Comparison of ENCODE assay signal across 16 mouse cellular contexts in the genomic region with DNA sequence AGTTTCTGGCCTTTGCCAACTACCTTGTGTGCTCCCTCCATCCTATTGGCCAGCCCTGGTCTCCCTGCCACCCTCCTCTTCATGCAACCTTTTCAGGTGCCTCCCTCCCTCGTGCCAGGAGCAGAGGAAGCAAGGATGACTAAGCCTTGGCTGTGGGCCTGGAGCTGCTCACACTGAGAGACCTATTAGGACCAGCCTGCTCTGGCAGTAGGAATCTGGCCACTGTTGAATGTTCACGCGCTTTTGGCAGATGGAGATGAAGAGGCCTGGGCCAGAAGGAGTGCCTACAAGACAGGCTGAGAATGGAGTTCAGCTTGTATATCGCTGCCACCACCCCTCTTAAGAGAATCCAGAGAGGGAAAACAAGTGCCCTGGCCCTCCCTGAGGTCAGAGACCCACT. TPM values are rescaled to one million over a fixed set of nuclear protein-coding genes. Genes with fewer than 3 reads are reported as not detected.
A peak's percentile ranks its signal among the peaks of the same experiment; 100 is the strongest.
DNase-seq lines count a peak whose midpoint lies in the region; ATAC-seq lines count a peak whose summit lies in the region.
"Had no signal": no experiment of that assay in that cellular context is flagged by ENCODE, and none has a peak within 500 bp of the region (broad histone marks: within the 10 kb centered on the region; RNA-seq: fewer than 3 reads in every experiment).

No protein-coding gene starts in this region.

- H3K27me3 ChIP-seq in liver, embryonic 11.5 days (replicated peaks; ENCODE audit: control insufficient read depth, insufficient read depth, low read length) = no peaks in the 10 kb centered on the region
- H3K27me3 ChIP-seq: embryonic facial prominence, embryonic 12.5 days; limb, embryonic 12.5 days; neural tube, embryonic 15.5 days had no signal

- intact Hi-C loops in heart, postnatal 14 days (cut with DNase I) = no loop called here

- H3K36me3 ChIP-seq in liver, embryonic 11.5 days (ENCODE audit: control insufficient read depth, insufficient read depth, low read length) = no peaks in the 10 kb centered on the region
- H3K36me3 ChIP-seq: embryonic facial prominence, embryonic 12.5 days; limb, embryonic 12.5 days; neural tube, embryonic 15.5 days had no signal

- H3K27ac ChIP-seq in liver, embryonic 11.5 days (ENCODE audit: low read depth, low read length) = no peak overlapping the region
- H3K27ac ChIP-seq: embryonic facial prominence, embryonic 12.5 days; kidney, postnatal 0 days; limb, embryonic 12.5 days; neural tube, embryonic 15.5 days had no signal

- no peak overlapping the region for H3K9ac ChIP-seq in liver, embryonic 11.5 days (ENCODE audit: low read depth, low read length)
- H3K9ac ChIP-seq: embryonic facial prominence, embryonic 12.5 days; limb, embryonic 12.5 days; neural tube, embryonic 15.5 days had no signal

- peak; percentile 62 for DNase-seq in gastrocnemius, adult 18-20 months (ENCODE audit: low spot score)
- DNase-seq in gastrocnemius, postnatal 10 days = no peak
- peak; percentile 3 for DNase-seq in urinary bladder, postnatal 25 days (ENCODE audit: low spot score)
- no peak for DNase-seq in urinary bladder, postnatal 10 days (ENCODE audit: low spot score)
- peak; percentile 41 to 65 for DNase-seq in heart, postnatal 14 days
- DNase-seq in urinary bladder, postnatal 36 days (ENCODE audit: low spot score in 2 of 2) = peak; percentile 3 to 10
- no peak for DNase-seq in thymus, postnatal 4 days
- DNase-seq in liver, embryonic 11.5 days (ENCODE audit: low spot score) = no peak
- DNase-seq: gastrocnemius, postnatal 25 days had no signal

- H3K4me2 ChIP-seq in liver, embryonic 11.5 days = no peak overlapping the region
- H3K4me2 ChIP-seq: embryonic facial prominence, embryonic 12.5 days; limb, embryonic 12.5 days; neural tube, embryonic 15.5 days had no signal

- no peaks in the 10 kb centered on the region for H3K4me1 ChIP-seq in liver, embryonic 11.5 days (replicated peaks; ENCODE audit: control insufficient read depth, insufficient read depth, low read length)
- H3K4me1 ChIP-seq: embryonic facial prominence, embryonic 12.5 days; limb, embryonic 12.5 days; megakaryocyte, embryonic 14.5 days; neural tube, embryonic 15.5 days had no signal

- no peak for ATAC-seq in liver, embryonic 11.5 days (replicated peaks; ENCODE audit: low FRiP score)

- no peak overlapping the region for H3K4me3 ChIP-seq in liver, embryonic 11.5 days (ENCODE audit: low read depth, low read length)
- H3K4me3 ChIP-seq: embryonic facial prominence, embryonic 12.5 days; limb, embryonic 12.5 days; megakaryocyte, embryonic 14.5 days; neural tube, embryonic 15.5 days had no signal

- H3K9me3 ChIP-seq in liver, embryonic 11.5 days (ENCODE audit: control insufficient read depth, low read length) = no peaks in the 10 kb centered on the region
- H3K9me3 ChIP-seq: embryonic facial prominence, embryonic 12.5 days; limb, embryonic 12.5 days; megakaryocyte, embryonic 14.5 days; neural tube, embryonic 15.5 days had no signal

- 61% methylated on average over 4 of the region's 4 CpGs for WGBS in liver, embryonic 11.5 days

RNA-seq across cellular contexts. Expression of a gene that starts 7.4 kb away (rescaled TPM):
- not detected for total RNA-seq in gastrocnemius, adult 18-20 months (2021)
- under 1 TPM in 1 of 2 experiments, not detected in 1; 0.19 TPM for total RNA-seq in gastrocnemius, postnatal 10 days (2021)
- total RNA-seq in heart, postnatal 14 days (2021) = not detected
- polyA plus RNA-seq in liver, embryonic 11.5 days (2014; fragmentation: Nextera tagmentation; extraction: Ambion mirVana) = not detected in 2 replicates
- total RNA-seq: CH12.LX had no signal
- polyA plus RNA-seq: embryonic facial prominence, embryonic 12.5 days; kidney, postnatal 0 days; limb, embryonic 12.5 days; neural tube, embryonic 15.5 days had no signal

RNA-seq across cellular contexts. Expression of a gene that starts 46.0 kb away (rescaled TPM):
- not detected for total RNA-seq in gastrocnemius, adult 18-20 months (2021)
- total RNA-seq in gastrocnemius, postnatal 10 days (2021) = under 1 TPM in 1 of 2 experiments, not detected in 1; 0.20 TPM
- not detected for total RNA-seq in heart, postnatal 14 days (2021)
- 0.14 and 0.27 TPM in 2 replicates for polyA plus RNA-seq in liver, embryonic 11.5 days (2014; fragmentation: Nextera tagmentation; extraction: Ambion mirVana)
- total RNA-seq: CH12.LX; gastrocnemius, postnatal 25 days had no signal
- polyA plus RNA-seq: limb, embryonic 12.5 days; testis, adult 2 months had no signal

RNA-seq across cellular contexts. Expression of a gene that starts 54.9 kb away (rescaled TPM):
- total RNA-seq in gastrocnemius, adult 18-20 months (2021) = not detected
- total RNA-seq in gastrocnemius, postnatal 10 days (2021) = not detected
- total RNA-seq in heart, postnatal 14 days (2021) = not detected
- polyA plus RNA-seq in liver, embryonic 11.5 days (2014; fragmentation: Nextera tagmentation; extraction: Ambion mirVana) = not detected in 2 replicates
- total RNA-seq: CH12.LX; gastrocnemius, postnatal 25 days had no signal
- polyA plus RNA-seq: embryonic facial prominence, embryonic 12.5 days; kidney, postnatal 0 days; limb, embryonic 12.5 days; neural tube, embryonic 15.5 days; testis, adult 2 months had no signal

Comparison
In these comparisons a context has a peak if more than half of its experiments do, and no peak if none do; other contexts are left out.
1. DNase-seq: peak in gastrocnemius, adult 18-20 months (single experiment), urinary bladder, postnatal 25 days (single experiment), heart, postnatal 14 days (2 of 2) and urinary bladder, postnatal 36 days (2 of 2); none in gastrocnemius, postnatal 10 days (single experiment), urinary bladder, postnatal 10 days (single experiment), thymus, postnatal 4 days (single experiment) and liver, embryonic 11.5 days (single experiment).